Mouse (Mus musculus) central nervous system, embryonic 11.5 days (tissue): ENCODE measurements around the gene Slc7a5. TPM values are rescaled to one million over a fixed set of nuclear protein-coding genes. Genes with fewer than 3 reads are reported as not detected.

Experiments
- polyA plus RNA-seq: library from polyadenylated mRNA; depleted of rRNA; stranded (reverse); fragments of >200 nt; gene quantifications from 2 replicates; pipeline ENCODE4 v1.2.3, GENCODE M21; 2012; rRNA removed

The Slc7a5 gene
- 31.9 and 37.5 TPM in 2 replicates for polyA plus RNA-seq

GRCm38 (mm10) chr8:121907587-121908248 is at the start of gene Slc7a5:
Slc7a5 (minus strand) TSS chr8:121907694.

GRCm38 (mm10) chr8:121949222-121949800 is 41.8 kb upstream of the Slc7a5 start, which contains the start of gene Banp:
Banp (plus strand) TSS chr8:121949750.

GRCm38 (mm10) chr8:121944831-121945230 is 37.3 kb upstream of the Slc7a5 start, which contains the start of gene Car5a:
Car5a (minus strand) TSS chr8:121944904.

Other genes with a start within 250 kb of the Slc7a5 start
- 5.8 and 7.4 TPM in 2 replicates for gene Jph3, start 178.1 kb downstream of the Slc7a5 start, polyA plus RNA-seq
- 51.0 and 71.4 TPM in 2 replicates for gene Klhdc4, start 78.1 kb downstream of the Slc7a5 start, polyA plus RNA-seq
- gene Car5a, start 37.2 kb upstream of the Slc7a5 start, polyA plus RNA-seq = 0.07 and 0.11 TPM in 2 replicates
- gene Banp, start 42.1 kb upstream of the Slc7a5 start, polyA plus RNA-seq = 84.5 and 119 TPM in 2 replicates